1 mouse cellular context compared by ENCODE assay signal in genomic region chr14:30888271-30888732, GRCm38 (mm10).
A peak's percentile ranks its signal among the peaks of the same experiment; 100 is the strongest.
TF ChIP-seq lines count a peak whose summit lies in the region.

No protein-coding gene starts in this region.

TF ChIP-seq in MEL, 35 proteins besides CTCF, POLR2A, EP300 and RAD21:
- TF ChIP-seq GABPA (IDR thresholded peaks at IDR 0.05; ENCODE audit: low read depth, low read length) (no peak), SMC3 (IDR thresholded peaks at IDR 0.05; ENCODE audit: low read depth, low read length) (peak; percentile 18; the same call in 1 of the 2 replicates)
